Mouse (Mus musculus): ENCODE results near the gene Erich2. TPM values are rescaled to one million over a fixed set of nuclear protein-coding genes. Genes with fewer than 3 reads are reported as not detected.

Gene Erich2
- total RNA-seq (2012; rRNA removed) (not detected in 2 replicates), polyA plus RNA-seq (2012; ENCODE audit: insufficient read depth in 1 of 2, insufficient read length in 2 of 2, low read depth in 1 of 2, low replicate concordance in 2 of 2, missing spikeins in 1 of 2) (not detected)

DNA sequence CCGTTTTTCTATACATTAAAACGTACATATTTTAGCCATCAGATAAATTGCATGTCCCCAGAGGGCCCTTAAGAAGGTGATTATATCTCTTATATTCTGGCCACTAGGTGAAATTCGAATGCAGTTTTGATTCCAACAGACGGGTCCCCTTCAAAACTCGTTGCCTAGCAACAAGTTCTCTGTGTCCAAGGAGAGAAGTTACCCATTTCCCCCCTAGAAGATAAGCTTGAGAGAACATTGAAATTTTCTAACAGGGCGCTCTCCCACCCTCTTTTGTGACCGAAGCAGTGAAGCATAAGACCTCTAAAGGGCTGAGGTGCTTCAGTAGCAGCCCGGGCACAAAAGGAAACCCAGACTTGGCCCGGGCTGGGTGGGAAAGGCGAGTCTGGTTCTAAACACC, at the start of gene Erich2:
Erich2 (plus strand) TSS at position 324 of the 400 bp plus-strand sequence.
- TF ChIP-seq EP300 (IDR thresholded peaks at IDR 0.05; ENCODE audit: low read depth in 1 of 2, low read length in 2 of 2) (no peak), CHD2 (IDR thresholded peaks at IDR 0.05; ENCODE audit: low read length) (no peak), USF1 (IDR thresholded peaks at IDR 0.05; ENCODE audit: low read depth, low read length) (no peak), ZKSCAN1 (IDR thresholded peaks at IDR 0.05; ENCODE audit: low read depth, low read length) (no peak), GABPA (IDR thresholded peaks at IDR 0.05; ENCODE audit: low read depth, low read length) (no peak), MAX (IDR thresholded peaks at IDR 0.05; ENCODE audit: low read length) (no peak), ZC3H11A (IDR thresholded peaks at IDR 0.05; ENCODE audit: low read depth, low read length) (no peak), CHD1 (IDR thresholded peaks at IDR 0.05; ENCODE audit: low read depth, low read length) (no peak), ETS1 (IDR thresholded peaks at IDR 0.05; ENCODE audit: low read depth, low read length) (no peak), JUND (IDR thresholded peaks at IDR 0.05; ENCODE audit: low read depth, low read length) (no peak), MEF2A (IDR thresholded peaks at IDR 0.05; ENCODE audit: extremely low read depth, insufficient replicate concordance, low read depth, low read length, poor library complexity, severe bottlenecking) (no peak), NRF1 (IDR thresholded peaks at IDR 0.05; ENCODE audit: insufficient read depth, low read depth, low read length, poor library complexity, severe bottlenecking) (no peak), SMC3 (IDR thresholded peaks at IDR 0.05; ENCODE audit: low read depth, low read length) (no peak), E2F4 (IDR thresholded peaks at IDR 0.05; ENCODE audit: borderline replicate concordance, low read depth, low read length) (no peak), HCFC1 (IDR thresholded peaks at IDR 0.05; ENCODE audit: low read depth, low read length) (no peak), CTCF (IDR thresholded peaks at IDR 0.05 in 2 of 3, conservative IDR thresholded peaks at IDR 0.05 in 1 of 3; ENCODE audit: control insufficient read depth in 1 of 3, insufficient read depth in 1 of 3, low read depth in 2 of 3, low read length in 3 of 3, poor library complexity in 1 of 3, severe bottlenecking in 1 of 3) (no peak)

DNA sequence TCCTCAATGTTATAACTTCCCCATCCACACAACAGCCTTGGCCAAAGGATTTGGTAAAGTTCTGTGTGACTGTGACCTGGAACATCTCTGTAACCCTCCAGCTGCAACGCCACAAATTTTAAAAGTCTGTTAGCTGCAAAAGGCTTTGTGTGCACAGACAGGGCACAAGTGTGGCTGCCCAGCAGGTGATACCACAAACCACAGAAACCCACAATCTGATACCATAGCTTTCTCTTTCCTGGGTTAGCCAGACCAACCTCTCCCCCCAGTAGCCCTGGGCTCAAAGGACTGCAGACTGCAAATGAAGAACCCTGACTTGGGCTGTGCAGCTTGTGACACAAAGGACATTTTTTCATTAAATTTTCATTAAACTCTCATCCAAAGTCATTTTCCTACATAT, 45.0 kb upstream of the Erich2 start:
- Histone ChIP-seq H3K27me3 (ENCODE audit: control insufficient read depth in 1 of 2, insufficient read depth in 2 of 2, low read length in 2 of 2) (no peaks in the 10 kb centered on the region), H3K36me3 (ENCODE audit: control insufficient read depth in 1 of 2, insufficient read depth in 2 of 2, low read length in 2 of 2) (no peaks in the 10 kb centered on the region), H3K9ac (ENCODE audit: control insufficient read depth, low read depth, low read length, poor library complexity, severe bottlenecking) (no peak overlapping the region), H3K4me3 (ENCODE audit: control insufficient read depth in 1 of 2, insufficient read depth in 1 of 2, low read depth in 2 of 2, low read length in 2 of 2) (no peak overlapping the region), H3K27ac (ENCODE audit: control insufficient read depth, low read depth, low read length) (no peak overlapping the region), H3K79me2 (ENCODE audit: control insufficient read depth, insufficient read depth, low read length, poor library complexity) (no peaks in the 10 kb centered on the region), H3K9me3 (replicated peaks; ENCODE audit: insufficient read depth, low read length) (no peaks in the 10 kb centered on the region), H3K4me1 (ENCODE audit: control insufficient read depth in 1 of 2, insufficient read depth in 2 of 2, low read length in 2 of 2) (no peaks in the 10 kb centered on the region)
- no peak for DNase-seq (ENCODE audit: low read depth, low spot score)
- TF ChIP-seq TCF12 (IDR thresholded peaks at IDR 0.05; ENCODE audit: low read depth, low read length) = no peak
- no peak for TF ChIP-seq EP300 (IDR thresholded peaks at IDR 0.05; ENCODE audit: low read depth in 1 of 2, low read length in 2 of 2)
- no peak for TF ChIP-seq ZMIZ1 (IDR thresholded peaks at IDR 0.05; ENCODE audit: low read depth, low read length)
- TF ChIP-seq MAX (IDR thresholded peaks at IDR 0.05; ENCODE audit: low read length) = no peak
- TF ChIP-seq ELF1 (IDR thresholded peaks at IDR 0.05; ENCODE audit: low read depth, low read length) = no peak
- no peak for TF ChIP-seq MEF2A (IDR thresholded peaks at IDR 0.05; ENCODE audit: extremely low read depth, insufficient replicate concordance, low read depth, low read length, poor library complexity, severe bottlenecking)

More for the DNA sequence above, at the start of gene Erich2:
- no peak for DNase-seq (ENCODE audit: low read depth, low spot score)
- Histone ChIP-seq H3K27ac (ENCODE audit: control insufficient read depth, low read depth, low read length) (no peak within 1 kb of the TSS), H3K4me3 (ENCODE audit: control insufficient read depth in 1 of 2, insufficient read depth in 1 of 2, low read depth in 2 of 2, low read length in 2 of 2) (no peak within 1 kb of the TSS), H3K36me3 (ENCODE audit: control insufficient read depth in 1 of 2, insufficient read depth in 2 of 2, low read length in 2 of 2) (no peaks in the 10 kb centered on the region), H3K79me2 (ENCODE audit: control insufficient read depth, insufficient read depth, low read length, poor library complexity) (no peaks in the 10 kb centered on the region), H3K4me1 (ENCODE audit: control insufficient read depth in 1 of 2, insufficient read depth in 2 of 2, low read length in 2 of 2) (no peaks in the 10 kb centered on the region), H3K27me3 (ENCODE audit: control insufficient read depth in 1 of 2, insufficient read depth in 2 of 2, low read length in 2 of 2) (no peaks in the 10 kb centered on the region), H3K9ac (ENCODE audit: control insufficient read depth, low read depth, low read length, poor library complexity, severe bottlenecking) (no peak within 1 kb of the TSS), H3K9me3 (replicated peaks; ENCODE audit: insufficient read depth, low read length) (no peaks in the 10 kb centered on the region)
